Mouse (Mus musculus) limb, embryonic 15.5 days (tissue): Measurements from ENCODE around the gene Myl9. TPM values are rescaled to one million over a fixed set of nuclear protein-coding genes. Genes with fewer than 3 reads are reported as not detected.

Source experiments
- ATAC-seq: fragments of 200-750 bp; cut with Nextera tagmentation; 2 replicates; pipeline ENCODE4 v1.8.0; 2017; ENCODE audit warnings: low read depth, moderate TSS enrichment; ENCODE audit not compliant: insufficient number of reproducible peaks, low FRiP score, low TSS enrichment
- H3K27ac ChIP-seq: fragments of 300-500 bp; sonication (generic); 2 replicates; pipeline ENCODE4 v1.5.1; 2015; ENCODE audit warnings: moderate library complexity, mild to moderate bottlenecking, inconsistent platforms
- H3K27me3 ChIP-seq: fragments of 300-500 bp; sonication (generic); 2 replicates; pipeline ENCODE4 v1.6.1; 2015; ENCODE audit warnings: inconsistent platforms
- H3K36me3 ChIP-seq: fragments of 300-500 bp; sonication (generic); 2 replicates; pipeline ENCODE4 v1.6.1; 2015; ENCODE audit warnings: inconsistent platforms
- H3K4me1 ChIP-seq: fragments of 300-500 bp; sonication (generic); 2 replicates; pipeline ENCODE4 v1.6.1; 2015; ENCODE audit warnings: inconsistent platforms
- H3K4me2 ChIP-seq: fragments of 300-500 bp; sonication (generic); 2 replicates; pipeline ENCODE4 v1.6.1; 2015; ENCODE audit warnings: mild to moderate bottlenecking, inconsistent platforms
- H3K4me3 ChIP-seq: fragments of 300-500 bp; sonication (generic); 2 replicates; pipeline ENCODE4 v1.5.1; 2015; ENCODE audit warnings: mild to moderate bottlenecking, inconsistent platforms
- H3K9ac ChIP-seq: fragments of 300-500 bp; sonication (generic); 2 replicates; pipeline ENCODE4 v1.6.1; 2015; ENCODE audit warnings: inconsistent platforms
- H3K9me3 ChIP-seq: fragments of 300-500 bp; sonication (generic); 2 replicates; pipeline ENCODE4 v1.6.1; 2016; ENCODE audit warnings: inconsistent platforms
- WGBS: fragments of 180-500 bp; shearing (Covaris S2); methylation state at CpG from one replicate; pipeline ENCODE4 v1.1.7; 2015; 5-methylcytosine and 5-hydroxymethylcytosine counted together
- polyA plus RNA-seq: library from polyadenylated mRNA; unstranded; fragments of >200 nt; fragmentation: Nextera tagmentation; extraction: Ambion mirVana; gene quantifications from 2 replicates; pipeline ENCODE4 v1.2.1, GENCODE M21; 2015

Gene Myl9
- polyA plus RNA-seq, 1 experiment from 2014 or later, result 219 TPM

- Histone ChIP-seq H3K9ac (no peak overlapping the region), H3K4me1 (peaks cover 31% of the 10 kb centered on the region), H3K4me3 (no peak overlapping the region), H3K36me3 (peaks cover 20% of the 10 kb centered on the region), H3K4me2 (no peak overlapping the region), H3K27me3 (no peaks in the 10 kb centered on the region), H3K27ac (peak overlapping the region; percentile 22; the same call in 1 of the 2 replicates), H3K9me3 (no peaks in the 10 kb centered on the region)
- 33% methylated on average over 4 of the region's 4 CpGs for WGBS
- ATAC-seq, result no peak
Measured at GRCm38 (mm10) chr2:156741998-156742397, 33.2 kb upstream of the Myl9 start.

DNA sequence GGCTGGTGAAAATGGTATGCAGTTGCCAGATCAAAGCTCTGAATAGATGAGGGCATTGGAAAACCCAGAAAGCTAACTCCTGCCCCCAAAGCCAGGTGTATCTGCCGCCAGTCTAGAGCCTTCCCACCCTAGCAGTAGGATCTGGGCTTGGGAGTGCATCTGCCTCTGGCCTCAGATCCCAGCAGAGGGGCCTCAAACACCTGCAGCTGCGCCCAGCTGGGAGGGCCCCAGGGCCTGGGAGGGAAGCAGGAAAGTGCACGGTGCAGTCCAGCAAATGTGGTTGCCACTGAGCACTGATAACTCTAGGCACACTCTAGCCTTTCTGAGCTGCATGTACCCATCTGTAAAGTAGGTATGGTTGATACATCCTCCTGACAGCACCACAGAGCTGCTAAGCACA, 32.0 kb upstream of the Myl9 start:
- H3K4me3 ChIP-seq, result no peak overlapping the region
- no peak overlapping the region for H3K27ac ChIP-seq
- WGBS, result 42% methylated on average over 3 of the region's 3 CpGs
- no peaks in the 10 kb centered on the region for H3K9me3 ChIP-seq
- no peak overlapping the region for H3K4me2 ChIP-seq
- ATAC-seq, result no peak
- no peaks in the 10 kb centered on the region for H3K27me3 ChIP-seq
- H3K4me1 ChIP-seq, result peaks cover 30% of the 10 kb centered on the region
- no peak overlapping the region for H3K9ac ChIP-seq
- peaks cover 31% of the 10 kb centered on the region for H3K36me3 ChIP-seq

GRCm38 (mm10) chr2:156744414-156744813, 30.8 kb upstream of the Myl9 start:
- no peak overlapping the region for H3K27ac ChIP-seq
- no peak overlapping the region for H3K4me3 ChIP-seq
- no peaks in the 10 kb centered on the region for H3K27me3 ChIP-seq
- no peak overlapping the region for H3K4me2 ChIP-seq
- H3K36me3 ChIP-seq, result peaks cover 41% of the 10 kb centered on the region
- no peaks in the 10 kb centered on the region for H3K9me3 ChIP-seq
- no peak overlapping the region for H3K9ac ChIP-seq
- WGBS, result 79% methylated on average over 5 of the region's 5 CpGs
- H3K4me1 ChIP-seq, result peaks cover 30% of the 10 kb centered on the region
- no peak for ATAC-seq

- H3K27ac ChIP-seq, result no peak overlapping the region
- 94% methylated on average over 3 of the region's 3 CpGs for WGBS
- peaks cover 10% of the 10 kb centered on the region for H3K4me1 ChIP-seq
- no peak overlapping the region for H3K4me3 ChIP-seq
- peaks cover 63% of the 10 kb centered on the region for H3K36me3 ChIP-seq
- no peak overlapping the region for H3K9ac ChIP-seq
- no peaks in the 10 kb centered on the region for H3K27me3 ChIP-seq
- no peak overlapping the region for H3K4me2 ChIP-seq
- no peak for ATAC-seq
- H3K9me3 ChIP-seq, result no peaks in the 10 kb centered on the region
Measured at GRCm38 (mm10) chr2:156747315-156747714, 27.9 kb upstream of the Myl9 start.

GRCm38 (mm10) chr2:156749687-156750086, 25.5 kb upstream of the Myl9 start:
- Histone ChIP-seq H3K27me3 (no peaks in the 10 kb centered on the region), H3K9ac (no peak overlapping the region), H3K4me1 (no peaks in the 10 kb centered on the region; the same call in 1 of the 2 replicates), H3K27ac (no peak overlapping the region), H3K9me3 (no peaks in the 10 kb centered on the region), H3K4me2 (no peak overlapping the region), H3K36me3 (peaks cover 79% of the 10 kb centered on the region), H3K4me3 (no peak overlapping the region)
- ATAC-seq, result no peak
- 85% methylated on average over 8 of the region's 8 CpGs for WGBS

GRCm38 (mm10) chr2:156756937-156757336, 18.3 kb upstream of the Myl9 start:
- 90% methylated on average over 9 of the region's 9 CpGs for WGBS
- Histone ChIP-seq H3K9me3 (no peaks in the 10 kb centered on the region), H3K36me3 (peaks cover 87% of the 10 kb centered on the region), H3K4me3 (no peak overlapping the region), H3K27ac (no peak overlapping the region), H3K27me3 (no peaks in the 10 kb centered on the region), H3K4me2 (no peak overlapping the region), H3K9ac (no peak overlapping the region), H3K4me1 (no peaks in the 10 kb centered on the region)
- ATAC-seq, result no peak

- no peak overlapping the region for H3K9ac ChIP-seq
- no peak overlapping the region for H3K4me3 ChIP-seq
- no peak for ATAC-seq
- H3K4me2 ChIP-seq, result no peak overlapping the region
- H3K4me1 ChIP-seq, result peaks cover 16% of the 10 kb centered on the region
- H3K36me3 ChIP-seq, result peaks cover 83% of the 10 kb centered on the region
- H3K27me3 ChIP-seq, result no peaks in the 10 kb centered on the region
- 82% methylated on average over 5 of the region's 5 CpGs for WGBS
- no peak overlapping the region for H3K27ac ChIP-seq
- no peaks in the 10 kb centered on the region for H3K9me3 ChIP-seq
Measured at GRCm38 (mm10) chr2:156760843-156761505, 14.2 kb upstream of the Myl9 start.

DNA sequence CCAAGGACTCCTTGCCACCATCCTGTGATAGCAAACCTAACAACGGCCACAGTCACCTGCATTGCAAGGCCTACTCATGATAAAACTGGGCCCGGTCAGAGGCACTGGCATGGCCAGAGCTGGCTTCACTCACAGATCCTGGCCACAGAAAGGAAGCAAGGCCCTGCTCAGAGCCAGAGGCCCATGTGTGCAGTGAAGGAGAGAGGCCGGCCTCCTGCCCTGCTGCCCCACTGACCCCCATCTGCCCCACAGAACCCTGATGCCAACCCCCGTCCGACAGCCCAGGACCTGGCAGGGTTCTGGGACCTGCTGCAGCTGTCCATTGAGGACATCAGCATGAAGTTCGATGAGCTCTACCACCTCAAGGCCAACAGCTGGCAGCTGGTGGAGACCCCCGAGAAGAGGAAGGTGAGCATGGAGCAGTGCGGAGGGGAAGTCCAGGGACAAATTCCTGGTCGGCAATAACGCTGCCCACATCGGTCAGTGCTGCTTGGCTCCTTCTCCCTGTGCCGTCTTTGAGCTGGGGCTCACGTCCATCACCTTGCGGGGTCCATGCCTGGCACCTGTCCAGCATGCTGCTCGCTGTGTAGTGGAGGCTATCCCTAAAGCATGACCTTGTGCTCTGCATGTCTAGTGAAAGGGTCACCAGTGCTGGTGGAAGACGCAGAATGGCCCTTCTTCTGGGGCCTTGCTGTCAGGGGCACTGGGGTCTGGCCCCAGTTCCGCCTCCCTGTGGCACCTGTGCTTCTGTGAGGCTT, 13.5 kb upstream of the Myl9 start:
- Histone ChIP-seq H3K4me3 (no peak overlapping the region), H3K27ac (no peak overlapping the region), H3K9ac (no peak overlapping the region), H3K36me3 (peaks cover 75% of the 10 kb centered on the region), H3K4me2 (no peak overlapping the region), H3K9me3 (no peaks in the 10 kb centered on the region), H3K27me3 (no peaks in the 10 kb centered on the region), H3K4me1 (peaks cover 18% of the 10 kb centered on the region)
- 94% methylated on average over 17 of the region's 17 CpGs for WGBS
- peak; percentile 23; the same call in 1 of the 2 replicates for ATAC-seq

DNA sequence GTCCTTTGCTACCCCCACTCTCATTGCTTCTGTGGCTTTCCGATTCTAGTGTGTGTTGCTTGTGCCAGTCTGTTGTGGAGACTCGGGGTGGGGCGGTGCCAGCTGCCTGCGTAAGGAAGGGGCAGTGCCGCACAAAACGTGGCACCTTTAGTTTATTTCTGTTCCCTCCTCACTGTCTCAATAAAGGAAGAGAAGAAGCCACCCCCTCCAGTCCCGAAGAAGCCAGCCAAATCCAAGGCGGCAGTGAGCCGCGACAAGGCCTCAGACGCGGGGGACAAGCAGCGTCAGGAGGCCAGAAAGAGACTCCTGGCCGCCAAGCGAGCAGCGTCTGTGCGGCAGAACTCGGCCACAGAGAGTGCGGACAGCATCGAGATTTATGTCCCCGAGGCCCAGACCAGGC, 12.7 kb upstream of the Myl9 start:
- WGBS, result 85% methylated on average over 21 of the region's 21 CpGs
- H3K4me1 ChIP-seq, result peaks cover 20% of the 10 kb centered on the region
- H3K9ac ChIP-seq, result no peak overlapping the region
- no peaks in the 10 kb centered on the region for H3K27me3 ChIP-seq
- H3K4me3 ChIP-seq, result no peak overlapping the region
- no peaks in the 10 kb centered on the region for H3K9me3 ChIP-seq
- no peak for ATAC-seq
- peaks cover 67% of the 10 kb centered on the region for H3K36me3 ChIP-seq
- no peak overlapping the region for H3K4me2 ChIP-seq
- no peak overlapping the region for H3K27ac ChIP-seq

DNA sequence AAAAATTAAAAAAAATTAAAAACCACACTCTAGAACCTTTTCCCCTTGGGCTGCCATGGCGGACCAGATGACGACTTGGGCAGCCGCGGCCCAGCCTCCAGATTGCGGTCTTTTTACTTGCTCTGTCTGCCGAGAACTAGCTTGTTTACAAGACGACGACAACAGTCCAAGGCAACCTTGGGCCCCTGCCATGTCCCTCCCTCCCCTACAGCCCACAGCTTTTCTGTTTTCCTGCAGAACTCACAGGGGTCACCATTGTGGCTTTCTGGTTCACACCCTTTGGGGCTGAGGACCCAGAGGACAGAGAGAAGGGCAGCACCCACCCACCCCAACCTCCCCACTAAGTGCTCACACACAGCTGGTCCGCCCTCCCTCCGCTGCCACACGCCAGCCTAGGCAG, 12.1 kb upstream of the Myl9 start:
- Histone ChIP-seq H3K9ac (no peak overlapping the region), H3K27ac (no peak overlapping the region), H3K36me3 (peaks cover 61% of the 10 kb centered on the region), H3K4me2 (no peak overlapping the region), H3K4me3 (no peak overlapping the region), H3K27me3 (no peaks in the 10 kb centered on the region), H3K4me1 (peaks cover 20% of the 10 kb centered on the region), H3K9me3 (no peaks in the 10 kb centered on the region)
- ATAC-seq, result no peak
- 80% methylated on average over 11 of the region's 11 CpGs for WGBS

GRCm38 (mm10) chr2:156764022-156764421, 11.2 kb upstream of the Myl9 start:
- H3K36me3 ChIP-seq, result peaks cover 52% of the 10 kb centered on the region
- 89% methylated on average over 10 of the region's 10 CpGs for WGBS
- ATAC-seq, result no peak
- no peaks in the 10 kb centered on the region for H3K27me3 ChIP-seq
- peaks cover 20% of the 10 kb centered on the region for H3K4me1 ChIP-seq
- H3K9ac ChIP-seq, result no peak overlapping the region
- H3K9me3 ChIP-seq, result no peaks in the 10 kb centered on the region
- no peak overlapping the region for H3K4me2 ChIP-seq
- H3K4me3 ChIP-seq, result no peak overlapping the region
- no peak overlapping the region for H3K27ac ChIP-seq

GRCm38 (mm10) chr2:156764747-156765146, 10.5 kb upstream of the Myl9 start:
- peaks cover 45% of the 10 kb centered on the region for H3K36me3 ChIP-seq

More at GRCm38 (mm10) chr2:156764747-156765146, 10.5 kb upstream of the Myl9 start:
- H3K4me1 ChIP-seq, result peaks cover 20% of the 10 kb centered on the region
- H3K9ac ChIP-seq, result no peak overlapping the region
- no peak overlapping the region for H3K4me3 ChIP-seq
- no peaks in the 10 kb centered on the region for H3K9me3 ChIP-seq
- H3K4me2 ChIP-seq, result no peak overlapping the region
- no peaks in the 10 kb centered on the region for H3K27me3 ChIP-seq
- 55% methylated on average over 4 of the region's 4 CpGs for WGBS
- ATAC-seq, result no peak
- 0 out of 2 replicates have a peak overlapping the region, but pooled peaks have one; percentile 8 for H3K27ac ChIP-seq
